Comparison of ENCODE assay signal across 15 mouse cellular contexts in the genomic region with DNA sequence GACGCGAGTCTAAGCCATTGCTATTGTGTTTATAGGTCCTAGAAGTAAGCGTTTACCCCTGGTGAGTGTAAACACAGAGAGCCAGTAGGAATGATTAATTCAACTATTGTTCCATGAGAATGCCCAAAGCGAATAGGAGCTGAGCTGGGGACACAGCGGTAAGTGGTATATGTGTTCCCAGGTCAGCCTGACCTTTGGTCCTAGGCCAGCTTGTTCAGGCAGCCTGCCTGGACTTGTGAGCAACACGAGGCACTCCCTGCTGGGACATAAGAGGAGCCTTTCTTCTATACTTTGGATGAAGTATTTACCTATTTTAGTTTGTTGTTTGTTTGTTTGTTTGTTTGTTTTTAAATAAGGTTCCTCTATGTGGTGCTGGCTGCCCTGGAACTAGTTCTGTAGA.
DNase-seq lines count a peak whose midpoint lies in the region; ATAC-seq lines count a peak whose summit lies in the region.
"Had no signal": no experiment of that assay in that cellular context is flagged by ENCODE, and none has a peak within 500 bp of the region (broad histone marks: within the 10 kb centered on the region; RNA-seq: fewer than 3 reads in every experiment).

No protein-coding gene starts in this region.

- peaks cover 22% of the 10 kb centered on the region for H3K4me1 ChIP-seq in heart, embryonic 10.5 days
- H3K4me1 ChIP-seq in forebrain, embryonic 13.5 days, result no peaks in the 10 kb centered on the region
- H3K4me1 ChIP-seq: hindbrain, embryonic 15.5 days had no signal

- H3K4me2 ChIP-seq in forebrain, embryonic 13.5 days, result no peak overlapping the region
- H3K4me2 ChIP-seq: hindbrain, embryonic 15.5 days had no signal

- no peak for ATAC-seq in forebrain, embryonic 13.5 days
- ATAC-seq: midbrain, embryonic 16.5 days had no signal

- H3K9me3 ChIP-seq in heart, embryonic 10.5 days, result no peaks in the 10 kb centered on the region
- no peaks in the 10 kb centered on the region for H3K9me3 ChIP-seq in forebrain, embryonic 13.5 days (replicated peaks)
- H3K9me3 ChIP-seq: hindbrain, embryonic 15.5 days had no signal

- H3K9ac ChIP-seq in forebrain, embryonic 13.5 days, result no peak overlapping the region
- H3K9ac ChIP-seq: hindbrain, embryonic 15.5 days had no signal

- no peak overlapping the region for H3K4me3 ChIP-seq in heart, embryonic 10.5 days
- no peak overlapping the region for H3K4me3 ChIP-seq in forebrain, embryonic 13.5 days
- H3K4me3 ChIP-seq: hindbrain, embryonic 15.5 days had no signal

- H3K27me3 ChIP-seq in heart, embryonic 10.5 days (ENCODE audit: insufficient read depth, poor library complexity, severe bottlenecking), result no peaks in the 10 kb centered on the region
- H3K27me3 ChIP-seq in forebrain, embryonic 13.5 days, result no peaks in the 10 kb centered on the region
- H3K27me3 ChIP-seq: hindbrain, embryonic 15.5 days had no signal

- DNase-seq in heart, adult 18-20 months, result peak; percentile 56 to 62
- DNase-seq in heart, embryonic 10.5 days (ENCODE audit: low spot score), result no peak
- DNase-seq in ovary, adult 18-20 months (ENCODE audit: low spot score), result peak; percentile 77
- DNase-seq in ovary, postnatal 10 days (ENCODE audit: low spot score), result no peak
- peak; percentile 34 for DNase-seq in kidney, postnatal 10 days
- no peak for DNase-seq in embryo, embryonic 11 days
- no peak for DNase-seq in left cerebral cortex, adult 11 months (ENCODE audit: low spot score)
- DNase-seq: cerebellum, adult 11 months; layer of hippocampus, adult 9-11 months; lung, postnatal 4 days; right cerebral cortex, postnatal 25 days; thymus, postnatal 36 days had no signal

- WGBS in heart, embryonic 10.5 days, result 87% methylated on average over 6 of the region's 6 CpGs
- WGBS in forebrain, embryonic 13.5 days, result 58% methylated on average over 6 of the region's 6 CpGs

- H3K36me3 ChIP-seq in heart, embryonic 10.5 days, result peaks cover 48% of the 10 kb centered on the region
- H3K36me3 ChIP-seq in forebrain, embryonic 13.5 days (ENCODE audit: poor library complexity, severe bottlenecking), result peaks cover 27% of the 10 kb centered on the region

- H3K27ac ChIP-seq in heart, embryonic 10.5 days, result no peak overlapping the region
- no peak overlapping the region for H3K27ac ChIP-seq in forebrain, embryonic 13.5 days
- H3K27ac ChIP-seq: hindbrain, embryonic 15.5 days had no signal

Comparison
In these comparisons a context has a peak if more than half of its experiments do, and no peak if none do; other contexts are left out.
1. DNase-seq: peak in heart, adult 18-20 months (2 of 2), ovary, adult 18-20 months (single experiment) and kidney, postnatal 10 days (single experiment); none in heart, embryonic 10.5 days (single experiment), ovary, postnatal 10 days (single experiment), embryo, embryonic 11 days (single experiment) and left cerebral cortex, adult 11 months (single experiment).